Mouse (Mus musculus): ENCODE measurements around the gene Zswim5.

DNA sequence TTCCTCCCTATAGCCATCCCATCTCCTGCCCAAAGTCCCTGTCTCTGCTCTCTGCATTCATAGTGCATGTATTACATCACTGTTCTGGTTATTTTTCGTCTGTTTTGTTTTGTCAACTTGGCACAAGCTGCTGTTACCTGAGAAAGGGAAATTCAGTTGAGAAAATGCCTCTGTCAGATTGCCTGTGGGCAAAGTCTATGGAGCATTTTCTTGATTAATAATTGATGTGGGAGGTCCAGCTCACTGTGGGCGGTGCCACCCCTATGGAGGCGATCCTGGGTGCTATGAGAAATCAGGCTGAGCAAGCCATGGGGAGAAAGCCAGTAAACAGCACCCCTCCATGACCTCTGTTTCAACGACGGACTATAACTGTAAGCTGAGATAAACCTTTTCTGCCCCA, 17.5 kb upstream of the Zswim5 start:
- TF ChIP-seq ZNF384 (IDR thresholded peaks at IDR 0.05; ENCODE audit: low read depth, low read length), result no peak
- no peak for TF ChIP-seq ZC3H11A (IDR thresholded peaks at IDR 0.05; ENCODE audit: borderline replicate concordance, low read depth, low read length)
- TF ChIP-seq HCFC1 (IDR thresholded peaks at IDR 0.05; ENCODE audit: borderline replicate concordance, insufficient read depth, low read length), result no peak
- no peak for TF ChIP-seq MAFK (IDR thresholded peaks at IDR 0.05; ENCODE audit: insufficient read depth, low read depth, low read length)
- TF ChIP-seq CHD2 (IDR thresholded peaks at IDR 0.05; ENCODE audit: low read depth, low read length), result no peak
